Mouse (Mus musculus) left cerebral cortex, postnatal 10 days (tissue): ENCODE measurements at regions not wholly inside any gene's neighbourhood (a gene's known extent, or its start where the extent isn't known, plus 50 kb on each side); places are given as distances from the start of the nearest gene placed in this dataset.
A peak's percentile ranks its signal among the peaks of the same experiment; 100 is the strongest.
"Not testable (repeated sequence)": the region's sequence is repeated elsewhere in the genome, so short reads cannot be mapped to it uniquely, and the experiment has no call there.

Experiments
- DNase-seq, 2 experiments: peaks; one replicate each; pipeline ENCODE4 v3.0.0; 2021 to 2022; ENCODE audit warnings: low spot score in 2 of 2, mixed read lengths in 1 of 2; ENCODE audit errors: extremely low spot score in 1 of 2
- intact Hi-C: fragments of 180-260 bp; cut with DNase I; formaldehyde crosslinking; loops from one replicate; pipeline ENCODE4 v1.15.1; 2025

DNA sequence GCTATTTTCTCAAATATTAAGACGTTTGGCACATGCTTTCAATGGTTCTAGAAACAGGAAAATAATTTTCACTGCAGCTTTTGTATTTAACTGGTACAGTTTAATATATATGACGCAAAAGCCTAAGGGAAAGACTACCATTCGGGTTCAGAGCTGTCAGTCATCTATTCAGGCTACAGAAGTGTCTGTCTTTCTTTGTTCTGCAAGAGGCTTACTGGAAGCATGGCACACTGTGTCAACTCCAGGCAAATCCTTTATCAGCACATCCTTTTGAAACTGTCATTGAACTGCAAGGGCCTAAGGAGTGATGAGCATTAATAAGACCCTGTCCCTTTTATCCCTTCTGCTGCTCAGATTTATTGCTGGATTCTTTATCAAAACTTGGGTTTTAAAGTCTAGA lies 303.8 kb upstream of the Gm5152 start:
- DNase-seq, intact Hi-C loops: not testable (repeated sequence)

DNA sequence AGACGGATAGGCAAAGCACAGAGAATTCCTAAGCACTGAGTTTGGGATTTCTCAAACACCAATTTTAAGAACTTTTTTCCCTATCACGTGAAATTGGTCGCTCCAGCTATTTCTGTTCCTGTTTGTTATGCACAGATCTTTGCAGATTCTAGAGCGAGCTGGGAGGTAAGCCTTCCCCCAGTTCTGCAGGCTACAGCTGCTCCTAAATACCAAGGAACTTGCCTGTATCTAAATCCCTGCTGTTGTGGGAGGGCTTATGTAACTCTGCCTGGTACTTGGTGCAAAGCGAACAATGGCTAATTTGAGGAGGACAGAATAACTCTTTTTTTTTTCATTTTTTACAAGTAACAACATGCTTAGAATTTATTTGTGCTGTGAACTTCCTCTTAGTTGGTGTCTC lies 316.0 kb upstream of the Gm5152 start:
- peak in 1 of 2 experiments; percentile 41 for DNase-seq
- intact Hi-C loops, result no loop called here

DNA sequence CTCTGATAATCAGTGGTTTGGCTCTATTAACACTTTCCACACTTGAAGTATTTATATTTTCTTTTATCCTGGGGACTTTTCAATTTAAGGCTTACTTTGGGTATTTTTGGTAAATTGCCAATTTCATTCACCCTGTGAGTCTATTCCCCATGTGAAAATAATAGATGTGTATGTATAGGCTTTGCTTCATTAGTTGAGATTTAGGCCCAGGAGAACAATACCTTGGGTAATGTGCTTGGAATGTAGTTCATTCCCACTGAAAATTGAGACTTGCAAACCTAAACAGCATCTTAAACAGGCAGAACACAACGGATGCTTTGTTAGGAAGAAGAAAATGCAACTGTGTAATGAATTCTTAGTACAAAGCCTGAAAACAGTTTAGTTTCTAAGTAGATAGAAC lies 346.1 kb upstream of the Gm5152 start:
- no peak for DNase-seq
- intact Hi-C loops, result no loop called here

DNA sequence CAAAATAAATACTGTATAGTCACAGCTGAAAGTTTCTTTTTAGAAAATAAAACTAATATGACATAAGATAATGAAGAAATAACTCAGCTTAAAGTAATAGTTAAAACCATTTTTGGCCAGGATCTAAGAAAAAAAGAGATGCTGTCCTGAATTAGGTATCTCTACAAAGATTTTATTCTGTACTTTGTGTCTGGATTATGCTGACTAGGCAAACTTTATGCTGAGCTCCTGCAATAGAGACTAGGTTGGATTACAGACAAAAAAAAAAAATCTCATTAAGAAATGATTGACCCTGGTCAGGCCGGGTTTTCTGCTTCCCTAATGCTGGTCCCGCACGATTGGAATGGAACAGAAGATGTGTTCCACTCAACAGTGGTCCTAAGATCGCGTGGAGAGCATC lies 346.8 kb upstream of the Gm8871 start:
- intact Hi-C loops, result no loop called here
- no peak for DNase-seq

DNA sequence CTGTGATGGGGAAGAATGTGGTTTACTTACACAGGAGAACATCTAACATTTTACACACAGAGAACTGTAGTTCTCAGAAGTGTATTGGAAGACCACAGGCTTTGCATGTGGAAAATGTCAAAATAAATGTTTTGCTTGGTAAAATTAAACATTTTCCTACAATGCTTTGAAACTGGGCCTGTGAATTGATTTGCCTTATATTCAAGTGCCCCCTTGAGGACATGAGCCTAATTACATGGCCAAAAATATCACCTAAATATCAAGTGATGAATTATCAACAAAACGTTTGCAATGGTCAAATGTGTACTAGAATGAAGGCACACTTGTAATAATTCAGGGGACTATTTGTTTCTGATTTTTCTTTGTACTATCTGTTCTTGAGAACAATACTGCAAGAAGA lies 314.4 kb upstream of the Gm8871 start:
- intact Hi-C loops, result loop anchor here (5.0 kb wide), 1 partner anchor 1181 kb away; no protein-coding TSS in a partner anchor
- DNase-seq, result peak in 1 of 2 experiments; percentile 35

DNA sequence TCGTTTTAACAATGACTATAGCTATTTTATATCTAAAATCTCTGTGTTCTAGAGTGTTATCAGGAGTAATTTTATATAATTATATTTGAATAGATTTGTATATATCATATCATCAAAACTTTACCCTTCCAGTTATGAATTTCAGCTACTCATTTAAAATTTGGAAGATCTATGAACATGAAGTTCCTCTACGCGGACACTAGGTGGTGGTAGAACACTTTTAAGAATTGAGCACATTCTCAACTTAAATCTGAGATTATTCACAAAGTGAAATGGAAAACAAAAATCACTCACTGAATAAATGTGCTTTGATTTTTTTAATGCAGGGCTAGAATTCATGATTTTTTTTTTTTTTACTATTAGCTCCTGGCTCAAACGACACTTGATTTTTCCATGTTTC lies 299.5 kb upstream of the Gm8871 start:
- intact Hi-C loops, result loop anchor here (5.0 kb wide), 1 partner anchor 1909 kb away; no protein-coding TSS in a partner anchor
- DNase-seq, result no peak

DNA sequence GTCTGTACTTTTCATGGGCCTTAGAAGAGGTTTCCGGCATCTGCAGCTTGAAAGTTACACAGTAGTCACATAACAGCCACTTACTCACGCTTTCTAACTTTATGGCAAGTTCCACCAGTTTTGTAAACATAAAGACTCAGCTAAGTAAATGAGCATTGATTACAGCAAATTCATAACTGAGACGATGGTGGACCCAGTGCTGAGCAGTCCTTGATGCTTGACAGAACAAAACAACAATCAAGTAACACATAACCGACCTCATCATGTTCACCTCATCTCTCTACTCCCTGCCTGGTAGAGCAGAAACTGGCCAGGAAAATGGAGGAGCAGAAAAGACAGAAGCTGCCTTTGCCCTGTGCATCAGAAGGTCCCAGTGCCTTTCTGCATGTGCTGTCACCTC lies 284.3 kb upstream of the Gm8871 start:
- intact Hi-C loops, result no loop called here
- DNase-seq, result no peak

DNA sequence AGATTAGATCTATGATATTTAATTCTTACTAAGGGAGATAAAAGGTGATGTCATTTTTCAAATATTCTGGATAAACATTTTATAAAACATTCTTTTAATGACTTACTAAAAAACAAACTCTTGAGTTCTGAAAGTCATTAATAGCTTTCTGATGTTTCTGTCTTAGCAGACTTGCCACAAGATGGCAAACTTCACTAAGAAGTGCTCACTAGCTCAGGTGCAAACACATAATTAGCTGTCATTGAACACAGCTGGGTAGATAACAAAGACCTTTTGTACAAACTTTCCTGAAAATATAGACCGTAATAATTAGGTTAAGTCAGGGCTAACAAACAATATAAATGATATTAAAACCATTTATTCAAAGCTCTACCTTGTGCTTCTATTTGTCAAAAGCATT lies 273.4 kb upstream of the Gm8871 start:
- intact Hi-C loops, result loop anchor here (5.0 to 10.0 kb wide), 2 partner anchors 1361 to 1868 kb away; no protein-coding TSS in a partner anchor
- DNase-seq, result no peak

DNA sequence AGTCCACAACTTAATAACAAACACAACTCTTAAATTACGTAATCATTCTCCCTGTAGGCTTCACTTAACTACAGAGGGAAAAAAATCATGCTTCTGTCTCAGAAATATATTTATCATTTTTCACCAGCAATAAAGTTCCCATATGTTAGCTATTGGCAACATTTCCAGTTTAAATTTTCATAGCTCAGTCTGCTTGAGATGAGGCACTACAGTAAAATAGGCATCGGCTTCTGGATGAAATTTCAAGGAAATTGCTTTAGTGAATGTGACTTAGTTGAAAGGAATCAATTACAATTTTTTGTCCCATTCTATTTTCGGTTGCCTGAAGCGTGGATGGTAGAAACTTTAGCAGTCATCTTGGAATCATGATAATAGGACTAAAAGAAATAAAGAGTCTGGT lies 262.1 kb upstream of the Gm8871 start:
- peak in 1 of 2 experiments; percentile 35 for DNase-seq
- intact Hi-C loops, result no loop called here

DNA sequence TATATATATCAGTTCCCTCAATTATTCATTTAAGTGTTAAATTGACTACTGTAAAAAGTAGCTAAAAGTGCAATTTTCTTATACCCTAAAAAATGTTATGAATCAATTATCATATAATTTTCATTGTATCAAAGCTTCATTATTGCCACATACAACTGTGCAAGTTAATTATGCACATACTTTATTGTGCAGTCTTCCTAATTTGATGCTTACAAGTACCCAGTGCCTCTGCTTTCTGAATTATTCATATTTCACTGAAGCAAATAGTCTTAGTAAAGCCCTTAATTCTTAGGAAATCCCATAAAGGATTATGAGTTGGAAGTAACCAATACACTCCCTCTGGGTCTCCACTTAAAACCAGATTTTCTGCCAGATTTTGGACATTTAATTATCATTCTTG lies 220.5 kb upstream of the Gm8871 start:
- no peak for DNase-seq
- intact Hi-C loops, result no loop called here

DNA sequence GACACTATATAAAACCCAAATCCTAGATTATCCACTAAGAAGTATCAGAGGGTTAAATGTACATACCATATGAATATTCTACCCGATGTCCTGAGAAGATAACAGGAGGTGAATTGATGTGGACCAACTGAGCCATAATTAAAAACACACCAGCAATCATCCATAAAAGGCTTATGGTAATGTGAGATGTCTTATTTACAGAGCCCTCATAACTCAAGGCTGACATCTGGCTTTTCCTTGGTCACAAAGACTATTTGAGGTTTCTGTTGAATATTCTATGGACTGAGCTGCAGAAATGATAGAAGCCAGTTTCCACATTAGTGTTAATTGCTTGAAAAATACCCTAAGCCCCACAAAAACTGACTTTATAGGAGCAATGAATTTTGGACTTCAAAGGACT lies 198.1 kb upstream of the Gm8871 start:
- intact Hi-C loops, result no loop called here
- DNase-seq, result no peak

DNA sequence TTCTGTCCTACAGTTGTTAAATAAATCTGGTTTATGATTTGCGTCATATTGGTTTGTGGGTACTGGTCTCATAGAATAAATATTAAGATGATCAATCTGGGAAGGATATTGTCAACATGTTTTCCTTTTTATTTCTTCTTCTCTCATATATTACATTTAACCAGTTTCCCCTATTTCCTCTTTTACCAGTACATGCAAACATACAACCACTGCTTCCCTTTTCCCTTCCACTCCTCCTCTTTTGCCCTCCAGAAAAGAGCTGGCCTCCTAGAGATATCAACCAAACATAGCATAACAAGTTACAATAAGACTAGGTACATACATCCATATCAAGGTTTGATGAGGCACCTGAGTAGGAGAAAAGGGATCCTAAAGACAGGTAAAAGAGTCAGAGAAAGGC lies 180.1 kb upstream of the Gm8871 start:
- no peak for DNase-seq
- intact Hi-C loops, result no loop called here
